Mouse (Mus musculus) liver, embryonic 14.5 days (tissue): ENCODE measurements around the gene Arap1.

Experiments
- CTCF ChIP-seq: IDR thresholded peaks from 2 replicates; pipeline ENCODE4 v1.5.1; 2016; ENCODE audit warnings: antibody characterized with exemption, low read depth, control low read depth
- EP300 ChIP-seq: IDR thresholded peaks from 2 replicates; pipeline ENCODE4 v1.6.1; 2016; ENCODE audit warnings: antibody characterized with exemption, low read depth

DNA sequence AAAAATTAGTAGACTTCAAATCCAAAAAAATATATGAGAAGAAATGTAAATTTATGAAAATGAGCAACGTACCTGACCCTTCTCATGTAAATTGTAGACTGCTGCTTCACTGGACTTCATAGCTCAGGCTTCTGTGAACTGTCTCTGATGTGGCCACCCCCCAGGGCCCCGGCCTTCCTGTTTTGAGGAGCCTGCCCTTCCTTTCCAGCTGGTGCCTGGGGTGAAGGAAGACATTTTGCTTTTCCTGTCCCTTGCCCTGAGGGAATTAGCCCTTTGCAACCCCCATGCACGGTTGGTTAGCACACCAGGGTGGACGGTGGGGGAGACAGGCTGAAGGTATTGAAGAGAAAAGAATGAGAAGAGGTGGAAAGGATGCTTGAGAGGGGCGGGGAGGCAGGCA, 108.9 kb downstream of the Arap1 start:
- TF ChIP-seq CTCF (no peak), EP300 (no peak)
